Mouse (Mus musculus): ENCODE data around the gene Fbxl3.

- TF ChIP-seq CTCF (IDR thresholded peaks at IDR 0.05) (no peak), EP300 (IDR thresholded peaks at IDR 0.05; ENCODE audit: insufficient read depth, low read depth, low read length) (no peak)
Measured at GRCm38 (mm10) chr14:103072731-103073130, 26.6 kb downstream of the Fbxl3 start.
